Mouse (Mus musculus) heart, adult 2 months (tissue): ENCODE results near the gene H2-M5. TPM values are rescaled to one million over a fixed set of nuclear protein-coding genes. Genes with fewer than 3 reads are reported as not detected.

Experiments used
- DNase-seq, 2 experiments: peaks; one replicate each; pipeline ENCODE4 v3.0.0; 2021
- H3K27ac ChIP-seq: fragments of 200-600 bp; 2 replicates; pipeline ENCODE4 v1.8.1; 2022
- H3K27me3 ChIP-seq: fragments of 200-500 bp; 2 replicates; pipeline ENCODE4 v1.6.1; 2012; ENCODE audit warnings: mild to moderate bottlenecking, low read length, inconsistent platforms, mixed read lengths; ENCODE audit not compliant: control insufficient read depth, insufficient read depth
- H3K36me3 ChIP-seq: fragments of 200-500 bp; 2 replicates; pipeline ENCODE4 v1.6.1; 2012; ENCODE audit warnings: low read length, inconsistent platforms; ENCODE audit not compliant: control insufficient read depth, insufficient read depth
- H3K4me1 ChIP-seq: fragments of 200-500 bp; 2 replicates; pipeline ENCODE4 v1.6.1; 2011; ENCODE audit warnings: low read length; ENCODE audit not compliant: control insufficient read depth, insufficient read depth
- H3K4me3 ChIP-seq: fragments of 200-600 bp; 2 replicates; pipeline ENCODE4 v1.8.1; 2022
- H3K79me2 ChIP-seq: fragments of 200-500 bp; replicated peaks from 2 replicates; pipeline ENCODE4 v1.6.1; 2012; ENCODE audit warnings: mild to moderate bottlenecking, inconsistent platforms, low read length, moderate library complexity, mixed read lengths; ENCODE audit not compliant: control insufficient read depth, insufficient read depth
- H3K9ac ChIP-seq: fragments of 200-500 bp; 2 replicates; pipeline ENCODE4 v1.6.1; 2012; ENCODE audit warnings: low read depth, mild to moderate bottlenecking, control low read depth, inconsistent platforms, low read length, mixed read lengths
- CTCF ChIP-seq: fragments of 200-600 bp; IDR thresholded peaks from 2 replicates; pipeline ENCODE4 v1.8.1; 2022; ENCODE audit warnings: antibody characterized with exemption, mild to moderate bottlenecking, moderate library complexity
- EP300 ChIP-seq: fragments of 200-500 bp; IDR thresholded peaks from 2 replicates; pipeline ENCODE4 v1.6.1; 2011; ENCODE audit warnings: low read depth, low read length, control low read depth; ENCODE audit not compliant: insufficient read depth
- POLR2A ChIP-seq: fragments of 200-500 bp; IDR thresholded peaks from 2 replicates; pipeline ENCODE4 v1.6.1; 2011; ENCODE audit warnings: mild to moderate bottlenecking, low read depth, low read length, control low read depth; ENCODE audit not compliant: insufficient read depth
- WGBS: fragments of 180-500 bp; shearing (Covaris S2); methylation state at CpG from one replicate; pipeline ENCODE4 v1.1.7; 2018; 5-methylcytosine and 5-hydroxymethylcytosine counted together
- intact Hi-C: fragments of 180-260 bp; cut with DNase I; formaldehyde crosslinking; loops from one replicate; pipeline ENCODE4 v1.15.1; 2025
- polyA plus RNA-seq: library from polyadenylated mRNA; depleted of rRNA; stranded (reverse); fragments of >200 nt; gene quantifications from 2 replicates; pipeline ENCODE4 v1.2.3, GENCODE M21; 2012
- total RNA-seq, 2 experiments: library from RNA; stranded (reverse); gene quantifications; 2 replicates each; pipeline ENCODE4 v1.2.3; 2021

The H2-M5 gene
- total and polyA plus RNA-seq, 3 experiments: 0.14 to 0.63 (median 0.41) TPM

DNA sequence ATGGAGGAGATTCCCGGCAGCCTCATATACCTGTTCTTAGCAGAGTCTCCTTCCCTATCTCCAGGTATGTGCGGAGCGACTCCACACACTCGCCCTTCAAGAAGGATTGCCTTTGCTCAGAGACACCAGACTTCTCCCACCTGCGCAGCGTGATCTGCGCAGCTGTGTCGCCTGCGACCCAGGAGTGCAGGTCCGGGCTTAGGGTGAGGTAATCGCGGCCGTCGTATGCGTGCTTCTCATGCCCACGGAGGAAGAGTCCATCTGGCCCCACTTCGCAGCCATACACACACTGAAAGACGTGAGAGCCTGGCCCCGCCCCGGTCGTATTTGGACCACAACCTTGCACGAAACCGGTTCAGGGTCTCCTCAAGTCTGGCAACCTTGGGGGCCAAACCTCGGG, 862 bp downstream of the H2-M5 start:
- peaks cover 10% of the 10 kb centered on the region for H3K27me3 ChIP-seq

DNA sequence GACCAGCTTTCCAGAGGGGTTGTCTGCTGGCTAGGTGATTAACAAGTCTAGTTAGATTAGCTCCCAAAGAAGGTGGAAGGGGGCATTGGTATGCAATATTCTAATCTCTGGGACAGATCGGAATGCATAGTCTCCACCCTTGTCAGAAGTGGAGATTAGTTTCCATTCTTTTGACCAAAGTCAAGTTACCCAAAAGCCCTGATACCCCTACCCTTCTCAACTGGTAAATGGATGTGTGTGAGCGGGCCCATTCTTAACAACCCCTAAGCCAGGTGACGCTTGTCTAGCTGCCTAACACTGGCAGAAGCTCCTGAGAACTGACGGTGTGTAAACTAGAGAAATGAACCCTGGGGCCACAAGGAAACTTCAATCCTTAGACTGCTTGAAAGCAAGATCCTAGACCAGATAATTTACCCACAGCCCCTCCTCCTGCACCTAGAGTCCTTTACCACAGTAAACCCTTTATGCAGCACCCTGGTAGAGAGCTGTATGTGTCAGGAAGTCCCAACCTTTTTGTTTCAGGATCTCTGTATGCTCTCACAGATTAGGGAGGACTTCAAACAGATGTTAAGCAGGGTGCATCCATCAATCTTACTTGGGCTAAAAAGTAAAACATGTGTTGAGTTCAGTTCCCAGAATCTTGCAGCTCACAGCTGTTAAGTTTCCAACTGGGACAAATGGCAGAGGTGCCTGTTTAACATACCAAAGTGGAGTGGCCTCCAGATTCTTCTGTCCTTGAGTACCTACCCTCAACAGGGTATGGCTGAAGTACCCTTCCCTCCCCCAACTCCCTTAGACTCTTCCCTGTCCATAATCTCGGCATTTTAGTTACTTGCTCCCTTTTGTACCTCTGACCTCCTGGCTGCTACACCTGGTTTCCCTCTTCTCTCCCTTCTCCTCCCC, 6.8 kb downstream of the H2-M5 start:
- WGBS: 59% methylated on average over 5 of the region's 5 CpGs
- no peak for TF ChIP-seq CTCF
- no peak for TF ChIP-seq EP300
- no peak for TF ChIP-seq POLR2A

More for the DNA sequence above, 862 bp downstream of the H2-M5 start:
- Histone ChIP-seq H3K79me2 (no peaks in the 10 kb centered on the region), H3K36me3 (no peaks in the 10 kb centered on the region), H3K9ac (no peak overlapping the region), H3K4me3 (no peak overlapping the region), H3K27ac (no peak overlapping the region), H3K4me1 (no peaks in the 10 kb centered on the region)
- intact Hi-C loops: no loop called here
- no peak for TF ChIP-seq POLR2A
- no peak for TF ChIP-seq EP300
- no peak for TF ChIP-seq CTCF
- WGBS: 10% methylated on average over 24 of the region's 24 CpGs
- DNase-seq: no peak

DNA sequence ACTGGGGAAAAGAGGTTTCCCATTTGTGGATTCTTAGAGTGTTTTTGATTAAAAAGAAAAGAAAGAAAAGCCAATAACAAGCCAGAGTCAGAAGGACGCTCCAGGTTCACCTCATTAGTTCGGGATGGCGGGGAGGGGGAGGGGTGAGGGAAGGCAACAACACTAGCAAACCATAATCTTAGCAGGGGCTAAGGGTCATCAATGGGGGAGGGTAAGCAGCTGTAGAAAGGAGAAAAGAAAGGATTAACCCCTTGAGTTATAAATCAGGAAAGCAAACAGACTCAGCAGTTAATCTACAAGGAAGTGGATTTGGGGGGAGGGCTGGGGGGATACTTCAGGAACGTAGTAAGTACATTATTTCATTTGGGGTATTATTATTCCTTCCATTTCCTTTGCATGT, 7.5 kb downstream of the H2-M5 start:
- Histone ChIP-seq H3K9ac (no peak overlapping the region), H3K27ac (no peak overlapping the region), H3K27me3 (no peaks in the 10 kb centered on the region), H3K79me2 (no peaks in the 10 kb centered on the region), H3K4me1 (no peaks in the 10 kb centered on the region), H3K4me3 (peak overlapping the region; percentile 22; the same call in 1 of the 2 replicates), H3K36me3 (no peaks in the 10 kb centered on the region)
- no peak for DNase-seq
- WGBS: 22% methylated on average over 4 of the region's 4 CpGs
- intact Hi-C loops: no loop called here
- TF ChIP-seq POLR2A: no peak
- TF ChIP-seq CTCF: no peak
- no peak for TF ChIP-seq EP300

More for the DNA sequence above, 6.8 kb downstream of the H2-M5 start:
- Histone ChIP-seq H3K4me3 (no peak overlapping the region), H3K27me3 (no peaks in the 10 kb centered on the region), H3K36me3 (no peaks in the 10 kb centered on the region), H3K9ac (no peak overlapping the region), H3K27ac (no peak overlapping the region), H3K79me2 (no peaks in the 10 kb centered on the region), H3K4me1 (no peaks in the 10 kb centered on the region)
- no peak for DNase-seq
- intact Hi-C loops: no loop called here

DNA sequence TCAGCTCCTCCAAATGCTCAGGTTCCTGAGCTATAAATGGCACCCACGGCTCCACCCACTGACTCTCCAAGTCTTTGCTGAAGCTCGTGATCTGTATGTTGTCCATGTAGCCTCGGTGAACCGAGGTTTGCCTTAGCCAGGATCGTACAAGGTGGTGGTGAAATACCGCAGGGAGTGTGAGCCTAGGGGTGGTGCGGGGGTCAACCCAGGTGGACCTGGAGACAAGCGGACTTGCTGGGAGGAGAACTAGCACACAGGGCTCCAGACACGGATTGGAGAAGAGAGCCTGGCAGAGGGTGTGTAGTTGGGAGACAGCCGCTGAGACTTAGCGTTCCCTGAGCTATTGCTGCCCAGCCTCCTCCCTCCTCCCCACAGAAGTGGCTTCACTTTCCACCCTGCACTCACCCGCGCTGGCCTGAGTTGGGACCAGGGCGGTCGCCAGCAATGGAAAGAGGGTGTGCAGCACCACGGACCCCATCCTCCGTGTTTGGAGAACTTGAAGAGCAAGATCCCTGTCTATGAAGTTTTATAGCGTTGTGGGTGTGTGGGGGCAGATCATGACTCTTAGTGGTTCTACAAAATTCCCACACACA, 8.0 kb downstream of the H2-M5 start, which contains the start of gene 2410137M14Rik:
2410137M14Rik (minus strand) TSS at position 17 of the 593 bp plus-strand sequence.
- intact Hi-C loops: no loop called here
- H3K36me3 ChIP-seq: no peaks in the 10 kb centered on the region
- H3K4me3 ChIP-seq: peak within 1 kb of the TSS; percentile 22; the same call in 1 of the 2 replicates
- no peak within 1 kb of the TSS; the same call in 1 of the 2 replicates for H3K9ac ChIP-seq
- no peaks in the 10 kb centered on the region for H3K79me2 ChIP-seq
- no peaks in the 10 kb centered on the region for H3K4me1 ChIP-seq
- no peaks in the 10 kb centered on the region for H3K27me3 ChIP-seq
- DNase-seq: peak; percentile 36 to 43
- peak within 1 kb of the TSS; percentile 49 for H3K27ac ChIP-seq
- TF ChIP-seq POLR2A: no peak
- no peak for TF ChIP-seq EP300
- no peak for TF ChIP-seq CTCF
- WGBS: 8% methylated on average over 18 of the region's 18 CpGs

DNA sequence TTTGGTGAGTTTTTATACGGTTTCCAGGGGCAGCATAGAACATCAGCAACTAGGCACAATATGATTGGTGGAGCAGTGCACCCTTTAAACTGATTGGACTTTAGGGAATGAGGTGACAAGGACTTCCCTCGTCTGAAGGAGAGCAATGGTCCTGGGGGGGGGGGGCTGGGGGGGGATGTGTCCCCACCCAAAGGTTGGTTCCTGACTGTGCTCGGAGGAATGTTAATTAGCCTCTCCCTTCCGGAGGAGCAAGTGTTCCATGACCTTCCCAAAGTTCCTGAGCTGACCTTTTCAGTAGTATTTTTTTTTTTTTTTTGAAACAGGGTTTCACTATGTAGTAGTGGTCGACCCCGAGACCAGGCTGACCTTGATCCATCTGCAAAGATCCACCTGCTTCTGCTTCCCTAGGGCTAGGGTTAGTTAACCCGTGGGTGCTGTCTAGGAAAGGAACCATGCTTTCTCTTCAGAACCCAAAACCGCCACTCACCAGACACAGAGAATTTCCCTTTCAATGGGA, 16.0 kb downstream of the H2-M5 start:
- Histone ChIP-seq H3K27ac (no peak overlapping the region), H3K79me2 (no peaks in the 10 kb centered on the region), H3K4me1 (no peaks in the 10 kb centered on the region; the same call in 1 of the 2 replicates), H3K4me3 (no peak overlapping the region), H3K9ac (no peak overlapping the region), H3K27me3 (no peaks in the 10 kb centered on the region), H3K36me3 (no peaks in the 10 kb centered on the region)
- WGBS: 61% methylated on average over 8 of the region's 8 CpGs
- intact Hi-C loops: no loop called here
- DNase-seq: no peak
- TF ChIP-seq POLR2A (no peak), CTCF (no peak), EP300 (no peak)
